Mouse (Mus musculus) kidney, adult 2 months (tissue): Measurements from ENCODE around the gene Utf1. TPM values are rescaled to one million over a fixed set of nuclear protein-coding genes. Genes with fewer than 3 reads are reported as not detected.

Source experiments
- DNase-seq: peaks from one replicate; pipeline ENCODE4 v3.0.0; 2021
- H3K27ac ChIP-seq: fragments of 200-500 bp; 2 replicates; pipeline ENCODE4 v1.5.1; 2012; ENCODE audit warnings: low read depth, low read length, control low read depth, inconsistent platforms; ENCODE audit not compliant: insufficient read depth
- H3K27me3 ChIP-seq: fragments of 200-500 bp; replicated peaks from 2 replicates; pipeline ENCODE4 v1.6.1; 2012; ENCODE audit warnings: mild to moderate bottlenecking, moderate library complexity, low read length, inconsistent platforms; ENCODE audit not compliant: control insufficient read depth, insufficient read depth
- H3K36me3 ChIP-seq: fragments of 200-500 bp; 2 replicates; pipeline ENCODE4 v1.6.1; 2012; ENCODE audit warnings: mild to moderate bottlenecking, moderate library complexity, low read length, inconsistent platforms; ENCODE audit not compliant: control insufficient read depth, insufficient read depth
- H3K4me1 ChIP-seq: fragments of 200-500 bp; 2 replicates; pipeline ENCODE4 v1.6.1; 2011; ENCODE audit warnings: low read length; ENCODE audit not compliant: control insufficient read depth, insufficient read depth
- H3K4me3 ChIP-seq: fragments of 200-500 bp; 2 replicates; pipeline ENCODE4 v1.5.1; 2011; ENCODE audit warnings: mild to moderate bottlenecking, low read depth, low read length, control low read depth; ENCODE audit not compliant: insufficient read depth
- CTCF ChIP-seq: fragments of 200-500 bp; conservative IDR thresholded peaks from 2 replicates; pipeline ENCODE4 v1.5.1; 2011; ENCODE audit warnings: low read depth, mild to moderate bottlenecking, control low read depth, low read length, moderate library complexity, mixed read lengths; ENCODE audit not compliant: insufficient read depth, insufficient read length
- POLR2A ChIP-seq: fragments of 200-500 bp; IDR thresholded peaks from one replicate; pipeline ENCODE4 v1.6.1; 2011; ENCODE audit warnings: low read depth, low read length, control low read depth
- WGBS: fragments of 180-500 bp; shearing (Covaris S2); methylation state at CpG from one replicate; pipeline ENCODE4 v1.1.7; 2018; 5-methylcytosine and 5-hydroxymethylcytosine counted together
- polyA plus RNA-seq: library from polyadenylated mRNA; depleted of rRNA; stranded (reverse); fragments of >200 nt; gene quantifications from 2 replicates; pipeline ENCODE4 v1.2.3, GENCODE M21; 2012; rRNA removed

Gene Utf1
- polyA plus RNA-seq, 1 experiment: 0.13 TPM

GRCm38 (mm10) chr7:139994676-139995075 lies 51.1 kb downstream of the Utf1 start:
- no peaks in the 10 kb centered on the region for H3K27me3 ChIP-seq
- H3K36me3 ChIP-seq: no peaks in the 10 kb centered on the region; the same call in 1 of the 2 replicates
- DNase-seq: peak; percentile 60
- TF ChIP-seq CTCF (peak; percentile 58), POLR2A (no peak)
- no peak overlapping the region for H3K27ac ChIP-seq
- H3K4me1 ChIP-seq: no peaks in the 10 kb centered on the region
- WGBS: 32% methylated on average over 3 of the region's 3 CpGs
- no peak overlapping the region for H3K4me3 ChIP-seq

Other genes starting within 250 kb of the Utf1 start
- gene Adgra1, start 109.6 kb upstream of the Utf1 start, polyA plus RNA-seq: 0.16 and 0.17 TPM in 2 replicates
- 0.02 TPM in 1 of 2 replicates, not detected in the other for gene Kndc1, start 49.1 kb upstream of the Utf1 start, polyA plus RNA-seq
- 0.13 and 0.29 TPM in 2 replicates for gene 6430531B16Rik, start 35.0 kb downstream of the Utf1 start, polyA plus RNA-seq
- 1.8 and 2.2 TPM in 2 replicates for gene Adam8, start 48.8 kb downstream of the Utf1 start, polyA plus RNA-seq
- 28.6 and 43.3 TPM in 2 replicates for gene Zfp511, start 92.6 kb downstream of the Utf1 start, polyA plus RNA-seq
- gene Tubgcp2, start 92.9 kb downstream of the Utf1 start, polyA plus RNA-seq: 19.9 and 20.0 TPM in 2 replicates
- not detected in 2 replicates for gene Msx3, start 105.3 kb downstream of the Utf1 start, polyA plus RNA-seq
- 0.16 and 0.52 TPM in 2 replicates for gene Caly, start 138.8 kb downstream of the Utf1 start, polyA plus RNA-seq
- gene Prap1, start 149.6 kb downstream of the Utf1 start, polyA plus RNA-seq: 1.1 and 1.9 TPM in 2 replicates
- gene Fuom, start 158.7 kb downstream of the Utf1 start, polyA plus RNA-seq: 147 and 161 TPM in 2 replicates
- gene Paox, start 172.0 kb downstream of the Utf1 start, polyA plus RNA-seq: 10.4 and 12.0 TPM in 2 replicates
- 381 and 422 TPM in 2 replicates for gene Echs1, start 172.7 kb downstream of the Utf1 start, polyA plus RNA-seq
- 40.3 and 45.1 TPM in 2 replicates for gene Mtg1, start 193.8 kb downstream of the Utf1 start, polyA plus RNA-seq
- gene Sprn, start 211.1 kb downstream of the Utf1 start, polyA plus RNA-seq: 0.16 TPM in 2 replicates
- not detected in 2 replicates for gene Olfr522, start 221.0 kb downstream of the Utf1 start, polyA plus RNA-seq
- 0.05 TPM in 1 of 2 replicates, not detected in the other for gene Olfr523, start 229.4 kb downstream of the Utf1 start, polyA plus RNA-seq